Mouse (Mus musculus) mesoderm, embryonic 11.5 days (tissue): ENCODE measurements around the gene Olfr1295.

Experiments
- DNase-seq: peaks from one replicate; pipeline ENCODE4 v3.0.0-alpha.2; 2012; ENCODE audit warnings: low read depth, low spot score

Olfr1295 gene

DNA sequence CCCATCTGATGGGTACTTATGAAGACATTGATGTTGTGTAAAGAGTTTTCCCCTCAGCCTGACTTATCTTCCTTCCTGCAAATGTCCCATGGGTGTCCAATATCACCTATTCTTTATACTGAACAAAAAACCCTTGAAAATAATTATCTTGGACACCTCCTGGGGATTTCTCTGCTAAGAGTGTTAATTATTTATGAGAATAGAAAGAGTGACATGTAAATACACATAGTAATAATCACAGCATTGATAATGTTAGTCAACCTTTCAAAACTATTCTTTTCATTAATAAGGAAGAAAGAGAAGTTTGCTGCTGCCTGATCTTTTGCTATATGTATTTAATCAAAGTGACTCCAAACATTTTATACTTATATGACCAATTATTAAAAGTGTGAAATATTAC, at the start of gene Olfr1295:
Gene Olfr1295 (minus strand): TSS at position 101 of the 400 bp plus-strand sequence.
- no peak for DNase-seq

GRCm38 (mm10) chr2:111540191-111540590, 29.3 kb downstream of the Olfr1295 start, which contains the start of gene Olfr1294:
Gene Olfr1294 (minus strand): TSS chr2:111540291.
- no peak for DNase-seq

DNA sequence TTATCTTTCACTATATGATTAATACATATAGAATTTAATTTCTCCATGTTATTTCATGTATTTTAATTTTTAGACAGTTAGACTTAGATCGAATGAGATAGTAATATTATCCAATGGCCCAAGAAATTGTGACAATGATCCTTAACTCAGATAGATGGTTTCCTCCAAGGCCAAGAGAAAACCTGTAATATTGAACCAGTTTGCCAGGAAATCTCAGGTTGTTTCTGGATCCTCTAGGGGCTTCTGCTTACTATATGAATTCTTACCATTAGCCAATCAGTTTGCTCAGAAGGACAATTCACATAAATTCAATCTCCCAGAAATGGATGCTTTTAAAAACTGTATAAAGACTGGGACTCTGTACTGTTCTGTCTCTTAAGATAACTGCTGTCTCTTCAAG, 44.6 kb downstream of the Olfr1295 start, which contains the start of gene Olfr1293-ps:
Gene Olfr1293-ps (plus strand): TSS at position 301 of the 400 bp plus-strand sequence.
- no peak for DNase-seq

DNA sequence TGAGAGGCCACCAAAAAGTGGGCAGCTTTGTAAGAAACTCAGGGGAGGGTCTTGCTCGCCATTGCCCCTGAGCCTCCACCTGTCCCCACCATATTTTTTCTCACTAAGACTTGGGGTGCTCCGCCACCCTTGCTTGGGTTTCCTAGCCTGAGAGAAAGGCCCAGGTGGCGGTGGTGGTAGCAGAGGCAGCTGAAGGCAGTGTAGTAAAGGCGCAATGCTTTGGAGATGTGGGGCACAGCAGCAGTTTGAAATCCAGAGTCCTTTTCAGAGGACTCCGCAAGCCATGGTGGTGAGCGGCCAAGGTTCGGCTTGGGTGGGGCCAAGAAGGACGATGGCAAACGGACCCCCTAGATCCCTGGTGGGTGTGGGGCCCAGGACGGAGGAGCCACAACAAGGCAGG, 52.0 kb downstream of the Olfr1295 start:
- no peak for DNase-seq
